Mouse (Mus musculus) neural tube, embryonic 13.5 days (tissue): ENCODE data around the gene Cnot6. TPM values are rescaled to one million over a fixed set of nuclear protein-coding genes. Genes with fewer than 3 reads are reported as not detected.

Source experiments
- ATAC-seq: fragments of 200-750 bp; cut with Nextera tagmentation; 2 replicates; pipeline ENCODE4 v1.8.0; 2017; ENCODE audit warnings: low read depth, mild to moderate bottlenecking, moderate TSS enrichment, moderate library complexity
- H3K27ac ChIP-seq: fragments of 300-500 bp; sonication (generic); replicated peaks from 2 replicates; pipeline ENCODE4 v1.5.1; 2015; ENCODE audit warnings: moderate library complexity, mild to moderate bottlenecking, inconsistent platforms
- H3K27me3 ChIP-seq: fragments of 300-500 bp; sonication (generic); 2 replicates; pipeline ENCODE4 v1.6.1; 2015; ENCODE audit warnings: mild to moderate bottlenecking, inconsistent platforms
- H3K36me3 ChIP-seq: fragments of 300-500 bp; sonication (generic); 2 replicates; pipeline ENCODE4 v1.6.1; 2015; ENCODE audit warnings: mild to moderate bottlenecking, inconsistent platforms
- H3K4me1 ChIP-seq: fragments of 300-500 bp; sonication (generic); replicated peaks from 2 replicates; pipeline ENCODE4 v1.6.1; 2015; ENCODE audit warnings: inconsistent platforms
- H3K4me2 ChIP-seq: fragments of 300-500 bp; sonication (generic); 2 replicates; pipeline ENCODE4 v1.6.1; 2015; ENCODE audit warnings: inconsistent platforms, mild to moderate bottlenecking, moderate library complexity
- H3K4me3 ChIP-seq: fragments of 300-500 bp; sonication (generic); 2 replicates; pipeline ENCODE4 v1.5.1; 2015; ENCODE audit warnings: mild to moderate bottlenecking, inconsistent platforms
- H3K9ac ChIP-seq: fragments of 300-500 bp; sonication (generic); 2 replicates; pipeline ENCODE4 v1.6.1; 2015; ENCODE audit warnings: moderate library complexity, mild to moderate bottlenecking, inconsistent platforms
- H3K9me3 ChIP-seq: fragments of 300-500 bp; sonication (generic); 2 replicates; pipeline ENCODE4 v1.6.1; 2016; ENCODE audit warnings: inconsistent platforms
- WGBS: fragments of 180-500 bp; shearing (Covaris S2); methylation state at CpG from one replicate; pipeline ENCODE4 v1.1.7; 2015; 5-methylcytosine and 5-hydroxymethylcytosine counted together
- polyA plus RNA-seq: library from polyadenylated mRNA; unstranded; fragments of >200 nt; fragmentation: Nextera tagmentation; extraction: Ambion mirVana; gene quantifications from 2 replicates; pipeline ENCODE4 v1.2.1, GENCODE M21; 2015

Cnot6 gene
- polyA plus RNA-seq, 1 experiment from 2014 or later = 42.8 TPM

GRCm38 (mm10) chr11:49663310-49663709 lies 49.2 kb downstream of the Cnot6 start, which contains the start of gene Scgb3a1:
TSS of gene Scgb3a1 (plus strand) at chr11:49663610.
- WGBS = 89% methylated on average over 5 of the region's 5 CpGs
- Histone ChIP-seq H3K9me3 (no peaks in the 10 kb centered on the region), H3K4me2 (no peak within 1 kb of the TSS), H3K27ac (no peak within 1 kb of the TSS), H3K36me3 (0 out of 2 replicates have a peak, but pooled peaks cover under 1% of the 10 kb centered on the region), H3K9ac (no peak within 1 kb of the TSS), H3K27me3 (no peaks in the 10 kb centered on the region), H3K4me1 (no peaks in the 10 kb centered on the region), H3K4me3 (no peak within 1 kb of the TSS)
- 0 out of 2 replicates have a peak, but pooled peaks have one; percentile 4 for ATAC-seq

- ATAC-seq = no peak
- H3K36me3 ChIP-seq = no peaks in the 10 kb centered on the region
- H3K9me3 ChIP-seq = no peaks in the 10 kb centered on the region
- no peak overlapping the region for H3K4me3 ChIP-seq
- H3K9ac ChIP-seq = no peak overlapping the region
- no peak overlapping the region for H3K27ac ChIP-seq
- no peaks in the 10 kb centered on the region for H3K4me1 ChIP-seq
- H3K4me2 ChIP-seq = no peak overlapping the region
- WGBS = 59% methylated on average over 15 of the region's 15 CpGs
- no peaks in the 10 kb centered on the region for H3K27me3 ChIP-seq
Measured at GRCm38 (mm10) chr11:49662292-49662780, 50.2 kb downstream of the Cnot6 start.

GRCm38 (mm10) chr11:49659470-49659799 lies 53.1 kb downstream of the Cnot6 start:
- WGBS = 66% methylated on average over 7 of the region's 7 CpGs
- no peak overlapping the region for H3K4me3 ChIP-seq
- H3K9me3 ChIP-seq = no peaks in the 10 kb centered on the region
- ATAC-seq = no peak
- no peak overlapping the region for H3K27ac ChIP-seq
- H3K27me3 ChIP-seq = no peaks in the 10 kb centered on the region
- no peaks in the 10 kb centered on the region for H3K36me3 ChIP-seq
- H3K4me1 ChIP-seq = no peaks in the 10 kb centered on the region
- H3K9ac ChIP-seq = no peak overlapping the region
- H3K4me2 ChIP-seq = no peak overlapping the region

- H3K9ac ChIP-seq = no peak overlapping the region
- H3K36me3 ChIP-seq = no peaks in the 10 kb centered on the region
- no peaks in the 10 kb centered on the region for H3K9me3 ChIP-seq
- 67% methylated on average over 10 of the region's 10 CpGs for WGBS
- H3K4me3 ChIP-seq = no peak overlapping the region
- no peaks in the 10 kb centered on the region for H3K4me1 ChIP-seq
- H3K27me3 ChIP-seq = no peaks in the 10 kb centered on the region
- H3K27ac ChIP-seq = no peak overlapping the region
- H3K4me2 ChIP-seq = no peak overlapping the region
- ATAC-seq = no peak
Measured at GRCm38 (mm10) chr11:49658791-49659469, 53.6 kb downstream of the Cnot6 start.

GRCm38 (mm10) chr11:49658065-49658464 lies 54.5 kb downstream of the Cnot6 start:
- 84% methylated on average over 4 of the region's 4 CpGs for WGBS
- Histone ChIP-seq H3K27me3 (no peaks in the 10 kb centered on the region), H3K36me3 (no peaks in the 10 kb centered on the region), H3K9me3 (no peaks in the 10 kb centered on the region), H3K4me1 (no peaks in the 10 kb centered on the region; the same call in 1 of the 2 replicates), H3K9ac (no peak overlapping the region), H3K4me2 (no peak overlapping the region), H3K4me3 (no peak overlapping the region), H3K27ac (no peak overlapping the region)
- no peak for ATAC-seq

GRCm38 (mm10) chr11:49655501-49655900 lies 57.0 kb downstream of the Cnot6 start:
- Histone ChIP-seq H3K4me1 (peaks cover 6% of the 10 kb centered on the region; the same call in 1 of the 2 replicates), H3K9me3 (no peaks in the 10 kb centered on the region), H3K27me3 (no peaks in the 10 kb centered on the region), H3K9ac (no peak overlapping the region), H3K36me3 (no peaks in the 10 kb centered on the region), H3K27ac (no peak overlapping the region), H3K4me3 (no peak overlapping the region), H3K4me2 (no peak overlapping the region)
- ATAC-seq = no peak

GRCm38 (mm10) chr11:49654651-49655050 lies 57.9 kb downstream of the Cnot6 start:
- WGBS = 92% methylated on average over 5 of the region's 5 CpGs
- H3K27me3 ChIP-seq = no peaks in the 10 kb centered on the region
- no peak overlapping the region for H3K9ac ChIP-seq
- H3K4me1 ChIP-seq = peaks cover 7% of the 10 kb centered on the region; the same call in 1 of the 2 replicates
- ATAC-seq = no peak
- no peak overlapping the region for H3K27ac ChIP-seq
- no peaks in the 10 kb centered on the region for H3K36me3 ChIP-seq
- no peaks in the 10 kb centered on the region for H3K9me3 ChIP-seq
- no peak overlapping the region for H3K4me3 ChIP-seq
- H3K4me2 ChIP-seq = no peak overlapping the region

GRCm38 (mm10) chr11:49653079-49653408 lies 59.5 kb downstream of the Cnot6 start:
- Histone ChIP-seq H3K27ac (no peak overlapping the region), H3K36me3 (no peaks in the 10 kb centered on the region), H3K9ac (no peak overlapping the region), H3K4me3 (no peak overlapping the region), H3K27me3 (no peaks in the 10 kb centered on the region), H3K9me3 (no peaks in the 10 kb centered on the region), H3K4me1 (peaks cover 7% of the 10 kb centered on the region; the same call in 1 of the 2 replicates), H3K4me2 (peak overlapping the region; percentile 37)
- WGBS = 45% methylated on average over 11 of the region's 11 CpGs
- ATAC-seq = peak; percentile 24; the same call in 1 of the 2 replicates

GRCm38 (mm10) chr11:49652401-49653078 lies 60.0 kb downstream of the Cnot6 start:
- no peaks in the 10 kb centered on the region for H3K9me3 ChIP-seq
- no peak overlapping the region for H3K4me3 ChIP-seq
- no peaks in the 10 kb centered on the region for H3K27me3 ChIP-seq
- H3K4me1 ChIP-seq = peaks cover 7% of the 10 kb centered on the region; the same call in 1 of the 2 replicates
- no peaks in the 10 kb centered on the region for H3K36me3 ChIP-seq
- H3K9ac ChIP-seq = no peak overlapping the region
- peak overlapping the region; percentile 37 for H3K4me2 ChIP-seq
- no peak overlapping the region for H3K27ac ChIP-seq
- ATAC-seq = peak; percentile 66
- WGBS = 25% methylated on average over 19 of the region's 19 CpGs

- H3K9me3 ChIP-seq = no peaks in the 10 kb centered on the region
- peaks cover 7% of the 10 kb centered on the region; the same call in 1 of the 2 replicates for H3K4me1 ChIP-seq
- H3K27me3 ChIP-seq = no peaks in the 10 kb centered on the region
- no peak overlapping the region for H3K27ac ChIP-seq
- no peak overlapping the region for H3K4me2 ChIP-seq
- no peaks in the 10 kb centered on the region for H3K36me3 ChIP-seq
- ATAC-seq = 0 out of 2 replicates have a peak, but pooled peaks have one; percentile 13
- H3K4me3 ChIP-seq = no peak overlapping the region
- H3K9ac ChIP-seq = no peak overlapping the region
- 86% methylated on average over 10 of the region's 10 CpGs for WGBS
Measured at GRCm38 (mm10) chr11:49651762-49652322, 60.7 kb downstream of the Cnot6 start.

GRCm38 (mm10) chr11:49650994-49651761 lies 61.3 kb downstream of the Cnot6 start:
- no peaks in the 10 kb centered on the region for H3K27me3 ChIP-seq
- no peak for ATAC-seq
- H3K27ac ChIP-seq = no peak overlapping the region
- H3K9ac ChIP-seq = no peak overlapping the region
- WGBS = 76% methylated on average over 16 of the region's 16 CpGs
- H3K4me2 ChIP-seq = no peak overlapping the region
- peaks cover 7% of the 10 kb centered on the region; the same call in 1 of the 2 replicates for H3K4me1 ChIP-seq
- H3K9me3 ChIP-seq = no peaks in the 10 kb centered on the region
- no peaks in the 10 kb centered on the region for H3K36me3 ChIP-seq
- H3K4me3 ChIP-seq = no peak overlapping the region
